Mouse (Mus musculus): ENCODE data around the gene Tigd3. TPM values are rescaled to one million over a fixed set of nuclear protein-coding genes. Genes with fewer than 3 reads are reported as not detected.

Gene Tigd3
- total RNA-seq, 1 experiment from 2014 or later = 1.4 TPM

DNA sequence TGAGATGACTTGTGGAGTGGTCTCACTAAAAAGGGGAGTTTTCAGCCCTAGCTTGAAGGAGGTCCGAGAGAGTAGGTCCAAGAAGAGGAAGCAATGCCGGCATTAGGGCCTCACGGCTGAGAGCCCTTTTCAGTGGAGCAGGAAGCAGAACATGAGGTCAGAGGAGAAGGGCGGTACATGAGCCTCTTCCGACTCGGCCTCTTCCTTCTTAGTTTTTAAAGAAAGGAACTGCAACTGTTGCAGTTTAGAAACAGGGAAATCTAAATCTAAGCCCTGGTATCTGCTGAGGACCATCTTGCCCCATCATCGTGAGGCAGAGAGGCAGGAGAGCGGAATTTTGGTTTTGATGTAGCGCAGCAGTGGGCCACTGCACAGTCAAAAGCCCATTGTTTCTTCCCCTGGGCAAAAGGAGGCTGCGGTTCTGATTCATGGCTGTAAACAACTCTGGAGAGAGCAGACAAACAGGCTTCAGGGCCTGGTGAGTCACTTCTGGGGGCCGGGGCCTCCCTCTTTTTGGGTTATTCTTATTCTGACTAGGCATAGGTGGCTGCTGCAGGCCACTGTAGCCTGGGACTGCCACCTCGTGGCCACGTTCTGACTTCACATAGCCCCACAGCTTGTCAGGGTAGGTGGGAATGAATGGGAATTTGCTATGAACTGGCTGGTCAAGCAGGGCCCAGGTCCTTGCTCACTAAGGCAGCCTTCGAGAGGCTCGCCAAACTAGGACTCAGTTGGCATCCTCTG is 16.2 kb downstream of the Tigd3 start, which contains the start of gene Slc25a45:
Slc25a45 (plus strand) TSS at position 191 of the 744 bp plus-strand sequence.
- DNase-seq = peak; percentile 91

GRCm38 (mm10) chr19:5874969-5875480 is 18.9 kb downstream of the Tigd3 start, which contains the start of gene Frmd8:
Frmd8 (minus strand) TSS chr19:5875274.
- peak; percentile 96 for DNase-seq

DNA sequence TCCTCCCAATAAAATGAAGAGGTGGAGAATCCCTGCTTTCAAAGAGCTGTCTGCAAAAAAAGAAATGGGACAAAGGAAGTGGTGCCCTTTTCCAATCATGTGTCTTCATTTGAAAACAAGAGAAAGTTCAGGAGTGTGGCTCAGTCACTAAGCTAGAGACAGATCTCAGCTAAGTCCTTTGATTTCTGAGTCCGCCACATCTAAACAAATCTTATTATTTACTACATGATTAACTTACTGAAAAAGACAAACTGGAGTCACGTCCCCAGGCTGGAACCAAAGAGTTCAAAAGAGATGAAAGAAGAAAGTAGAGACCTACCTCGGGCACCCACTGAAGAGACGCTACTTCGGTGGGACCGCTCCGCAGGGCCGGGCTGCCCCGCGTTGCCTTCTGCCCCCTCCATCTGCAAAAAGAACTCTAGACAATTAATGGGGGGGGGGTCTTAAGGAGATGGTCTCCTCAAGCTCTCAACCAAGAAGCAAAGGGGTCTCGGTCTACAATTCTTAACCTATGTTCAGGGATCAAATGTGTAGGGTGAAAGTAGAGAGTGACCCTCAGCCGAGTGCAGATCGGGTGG is 19.5 kb downstream of the Tigd3 start:
- DNase-seq = no peak

- no peak for DNase-seq
Observed at GRCm38 (mm10) chr19:5872931-5873556, 20.9 kb downstream of the Tigd3 start.

GRCm38 (mm10) chr19:5872528-5872927 is 21.4 kb downstream of the Tigd3 start:
- no peak for DNase-seq

DNA sequence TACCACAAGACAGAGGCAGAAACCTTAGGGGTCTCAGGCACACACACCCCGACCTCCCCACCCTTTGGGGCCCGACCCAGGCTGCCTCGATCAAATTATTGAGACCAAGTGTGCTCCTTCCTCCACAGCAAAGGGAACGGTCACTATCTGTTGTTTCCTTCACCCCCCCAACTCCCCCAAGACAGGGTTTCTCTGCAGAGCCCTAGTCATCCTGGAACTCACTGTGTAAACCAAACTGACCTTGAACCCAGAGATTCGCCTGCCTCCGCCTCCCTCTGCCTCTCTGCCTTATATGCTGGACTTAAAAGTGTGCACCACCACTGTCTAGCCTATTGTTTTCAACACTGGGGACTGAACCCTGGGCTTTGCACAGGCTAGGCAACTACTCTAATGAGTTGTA is 22.3 kb downstream of the Tigd3 start:
- DNase-seq = no peak

DNA sequence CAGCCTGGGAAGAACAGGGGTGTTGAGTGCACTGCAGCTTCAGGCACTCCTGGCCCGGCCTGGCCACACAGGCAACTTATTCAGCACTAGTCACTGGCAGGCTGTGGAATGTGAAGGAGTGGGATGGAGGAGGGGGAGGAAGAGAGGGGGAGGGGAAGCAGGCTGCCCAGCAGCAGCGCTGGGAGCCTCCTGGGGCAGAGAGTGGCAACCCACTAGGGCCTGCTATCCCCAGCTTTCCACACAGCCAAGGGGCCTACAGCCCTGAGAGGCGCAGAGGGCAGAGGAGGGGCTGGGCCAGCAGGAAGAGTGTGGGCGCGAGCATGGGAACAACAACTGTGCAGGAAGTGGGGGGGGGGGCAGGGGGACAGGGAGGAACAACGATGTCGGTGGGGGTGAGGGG is 22.7 kb downstream of the Tigd3 start:
- peak; percentile 39 for DNase-seq

DNA sequence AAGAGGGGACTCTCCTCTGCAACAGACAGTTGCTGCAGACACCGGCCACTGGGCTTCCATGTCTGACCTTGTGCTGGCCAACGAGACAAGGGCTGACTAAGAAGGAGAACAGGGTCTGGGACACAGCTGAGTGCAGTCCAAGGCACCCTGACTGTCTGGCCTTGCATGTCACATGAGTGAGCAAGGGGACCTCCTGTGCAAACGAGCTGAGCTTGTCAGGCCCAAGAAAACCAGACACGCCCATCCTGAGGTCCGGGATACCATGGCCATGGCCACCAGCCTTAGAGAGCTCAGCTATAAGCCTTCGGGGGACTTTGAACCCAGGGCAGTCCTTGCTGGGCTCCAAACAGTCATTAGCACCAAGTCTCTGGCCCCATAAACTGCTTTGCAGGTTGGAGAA is 25.9 kb downstream of the Tigd3 start:
- DNase-seq = peak; percentile 74

DNA sequence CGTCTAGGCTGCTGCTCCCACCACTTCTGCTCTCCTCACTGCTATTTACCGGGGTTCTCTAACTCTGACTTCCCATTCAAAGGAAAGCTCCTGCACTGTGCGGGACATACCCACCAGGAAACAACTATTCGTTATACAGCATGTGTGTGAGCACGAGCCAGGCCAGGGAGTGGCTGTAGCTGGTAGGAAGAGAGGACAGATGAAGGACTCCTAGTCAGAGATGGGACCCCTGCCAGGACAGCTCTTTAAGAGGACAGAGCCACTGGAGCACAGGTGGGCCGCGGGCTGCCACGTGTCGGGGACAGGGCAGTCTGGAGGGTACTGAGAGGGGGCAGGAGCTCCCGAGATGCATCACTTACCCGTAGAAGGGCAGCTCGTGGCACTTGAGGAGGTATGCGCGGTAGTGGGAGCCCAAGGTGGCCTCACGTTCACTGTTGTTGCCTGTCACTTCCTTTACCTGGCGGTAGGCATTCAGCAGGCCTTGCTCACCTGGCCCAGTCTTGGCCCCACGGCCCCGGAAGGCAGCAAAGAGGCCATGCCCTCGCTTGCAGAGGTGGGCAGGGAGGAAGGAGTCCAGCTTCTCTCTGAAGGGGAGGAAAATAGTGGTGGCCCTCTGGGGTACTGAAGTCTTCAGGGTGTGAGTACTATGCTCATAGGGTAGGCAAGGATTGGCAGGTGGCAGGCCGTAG is 29.1 kb downstream of the Tigd3 start:
- no peak for DNase-seq

DNA sequence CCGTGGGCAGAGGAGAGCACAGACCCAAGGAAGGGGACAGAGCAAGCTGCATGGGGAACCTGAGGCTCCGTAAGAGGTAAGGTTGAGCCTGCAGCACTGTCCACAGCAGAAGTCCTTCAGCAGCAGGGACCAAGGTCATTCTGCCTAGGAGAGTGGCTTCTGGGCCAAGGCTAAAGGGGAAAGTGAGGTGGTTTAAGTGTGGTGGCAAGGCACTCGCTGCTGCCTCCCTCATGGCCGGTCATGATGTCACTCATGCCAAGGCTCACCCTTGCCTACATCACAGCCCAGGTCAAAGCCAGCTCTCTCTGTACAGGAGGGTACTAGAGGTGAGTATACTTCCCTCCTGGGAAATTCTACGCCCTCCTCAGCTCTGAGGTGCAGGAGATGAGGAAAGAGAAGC is 30.2 kb downstream of the Tigd3 start:
- DNase-seq = no peak

DNA sequence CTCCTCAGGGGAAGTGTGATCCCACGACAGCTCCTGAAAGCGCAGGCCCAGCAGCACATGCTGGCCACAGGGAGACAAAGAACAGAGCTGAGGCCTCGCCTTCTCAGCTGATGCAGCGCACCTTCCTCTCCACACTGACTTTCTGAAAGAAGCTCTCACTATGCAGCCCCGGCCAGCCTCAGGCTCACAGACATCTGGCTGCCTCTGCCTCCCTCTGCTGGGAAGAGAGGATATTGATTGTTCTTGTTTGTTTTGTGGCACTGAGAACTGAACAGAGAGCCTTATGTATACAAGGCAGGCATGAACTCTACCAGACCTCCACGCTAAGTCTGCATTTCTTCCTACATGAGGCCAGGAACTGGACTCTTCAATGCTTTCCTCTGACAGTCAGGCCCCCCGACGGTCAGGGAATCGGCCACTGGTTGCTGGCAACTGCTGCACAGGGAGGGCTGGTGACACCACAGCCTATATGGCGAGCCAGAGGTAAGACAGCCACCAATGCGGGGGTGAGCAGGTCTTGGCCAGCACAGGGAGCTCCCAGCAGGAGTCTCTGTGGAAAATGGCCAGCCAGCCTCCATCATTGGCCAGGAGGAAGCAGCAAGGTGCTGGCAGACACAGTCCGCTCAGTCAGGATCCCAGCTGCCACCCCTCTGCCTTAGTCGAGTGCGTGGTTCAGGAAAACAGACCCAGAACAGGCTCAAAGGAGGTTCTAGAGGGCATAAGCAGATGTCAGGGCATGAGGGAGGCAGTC is 31.4 kb downstream of the Tigd3 start:
- DNase-seq = no peak

DNA sequence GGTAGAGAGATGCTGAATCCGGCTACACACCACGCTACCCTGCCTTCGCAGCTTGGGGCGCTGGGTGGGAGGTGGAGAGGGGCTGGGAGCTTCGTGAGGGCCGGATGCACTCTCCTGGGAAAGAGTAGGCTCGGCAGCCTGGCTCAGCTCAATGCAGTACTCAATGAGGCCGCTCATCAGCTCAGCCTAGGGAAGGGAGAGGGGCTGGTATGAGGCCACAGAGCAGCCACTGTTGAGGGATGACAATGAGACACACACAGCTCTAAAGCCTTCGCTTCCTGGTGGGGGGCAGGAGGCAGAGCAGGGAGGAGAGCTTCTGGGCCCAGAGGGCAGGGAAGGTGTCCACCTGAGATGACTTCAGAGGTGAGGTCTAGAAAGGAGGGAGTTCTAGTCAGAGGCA is 37.3 kb downstream of the Tigd3 start:
- no peak for DNase-seq

DNA sequence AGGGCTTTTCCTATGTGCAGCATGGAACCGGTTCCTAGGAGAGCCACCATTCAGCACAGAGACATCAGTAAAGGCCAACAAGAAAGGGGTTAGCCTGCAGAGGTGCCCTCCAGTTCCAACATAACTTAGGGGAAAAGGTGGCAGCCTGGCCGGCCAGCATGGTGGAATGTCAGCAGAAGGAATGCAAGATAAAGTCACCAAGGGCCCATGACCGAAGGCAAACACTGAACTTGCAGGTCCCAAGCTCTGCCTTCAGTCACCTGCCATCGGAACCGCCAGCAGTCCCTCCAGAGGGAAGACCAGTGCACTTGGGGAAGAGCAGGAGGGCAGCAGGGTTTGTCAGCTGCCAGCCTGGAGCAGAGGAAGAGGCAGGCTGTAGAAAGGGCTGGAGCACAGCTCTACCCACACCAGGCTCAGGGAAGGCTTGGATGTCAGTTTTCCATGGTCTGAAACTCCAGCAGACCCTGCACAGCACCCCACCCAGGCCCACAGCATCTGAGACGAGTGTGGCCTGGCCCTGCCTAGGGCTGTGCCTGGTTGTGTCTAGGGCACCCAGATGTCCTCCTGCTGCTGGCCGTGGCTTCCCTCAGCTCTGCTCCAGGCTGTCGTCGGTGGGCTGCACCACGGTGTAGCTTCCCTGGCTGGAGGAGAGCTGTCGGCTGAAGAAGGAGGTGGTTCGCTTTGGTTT is 41.8 kb downstream of the Tigd3 start:
- peak; percentile 9 for DNase-seq

DNA sequence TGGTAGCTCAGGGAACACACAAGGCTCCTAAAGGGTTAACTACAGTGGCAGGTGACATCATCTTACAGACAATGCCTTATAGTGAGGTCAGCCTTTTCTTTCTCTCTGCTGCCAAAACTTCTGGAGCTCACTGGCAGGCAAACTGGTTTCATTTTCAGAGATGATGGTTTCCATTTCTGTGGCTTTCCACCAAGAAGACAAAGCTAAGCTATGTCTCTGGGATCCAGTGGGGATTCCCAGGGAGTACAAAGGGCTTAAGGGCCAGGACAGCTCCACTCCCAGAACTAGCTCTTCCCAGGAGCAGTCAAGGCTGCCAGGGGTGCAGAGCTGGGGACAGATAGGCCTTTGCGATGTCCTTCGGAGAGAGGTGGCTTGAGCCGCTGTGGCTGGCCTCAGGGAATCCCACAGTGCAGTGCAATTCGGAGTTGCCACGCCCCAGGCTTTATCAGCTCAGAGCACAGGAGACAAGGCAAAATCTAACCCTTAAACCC is 42.4 kb downstream of the Tigd3 start:
- peak; percentile 65 for DNase-seq

- no peak for DNase-seq
Observed at GRCm38 (mm10) chr19:5850860-5851259, 43.1 kb downstream of the Tigd3 start.

DNA sequence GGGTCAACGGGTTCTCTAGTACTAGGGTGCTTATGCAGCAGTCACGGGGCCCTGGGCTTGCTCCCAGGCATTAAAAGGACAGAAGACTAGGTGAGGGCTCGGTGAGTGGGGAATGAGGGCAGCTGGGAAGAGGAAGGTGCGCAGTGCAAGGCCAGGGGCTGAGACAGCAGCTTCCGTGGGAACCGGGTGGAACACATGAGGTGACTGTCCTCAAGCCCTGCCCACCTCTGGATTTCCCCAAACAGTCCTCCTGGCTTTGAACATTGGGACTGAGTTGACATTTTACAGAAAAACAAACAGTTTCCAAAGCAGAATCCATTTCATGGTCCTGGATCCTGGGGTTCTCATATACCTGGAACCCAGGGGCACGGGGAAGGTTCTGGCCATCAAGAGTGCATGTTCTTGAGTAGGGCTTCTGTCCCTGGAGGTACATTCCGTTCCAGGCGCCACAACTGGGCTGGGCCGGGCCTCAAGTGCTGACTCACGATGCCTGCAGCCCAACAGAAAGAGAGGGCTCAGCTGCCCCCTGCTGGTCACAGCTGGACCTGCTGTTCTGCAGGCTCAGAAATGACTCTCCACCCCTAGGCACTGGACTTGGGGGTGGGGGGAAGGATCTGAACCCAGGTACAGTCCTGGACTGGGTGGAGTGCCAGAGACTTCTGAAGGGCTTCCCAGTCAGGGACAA is 44.0 kb downstream of the Tigd3 start:
- DNase-seq = peak; percentile 97

GRCm38 (mm10) chr19:5848826-5849672 is 44.9 kb downstream of the Tigd3 start:
- peak; percentile 87 for DNase-seq

DNA sequence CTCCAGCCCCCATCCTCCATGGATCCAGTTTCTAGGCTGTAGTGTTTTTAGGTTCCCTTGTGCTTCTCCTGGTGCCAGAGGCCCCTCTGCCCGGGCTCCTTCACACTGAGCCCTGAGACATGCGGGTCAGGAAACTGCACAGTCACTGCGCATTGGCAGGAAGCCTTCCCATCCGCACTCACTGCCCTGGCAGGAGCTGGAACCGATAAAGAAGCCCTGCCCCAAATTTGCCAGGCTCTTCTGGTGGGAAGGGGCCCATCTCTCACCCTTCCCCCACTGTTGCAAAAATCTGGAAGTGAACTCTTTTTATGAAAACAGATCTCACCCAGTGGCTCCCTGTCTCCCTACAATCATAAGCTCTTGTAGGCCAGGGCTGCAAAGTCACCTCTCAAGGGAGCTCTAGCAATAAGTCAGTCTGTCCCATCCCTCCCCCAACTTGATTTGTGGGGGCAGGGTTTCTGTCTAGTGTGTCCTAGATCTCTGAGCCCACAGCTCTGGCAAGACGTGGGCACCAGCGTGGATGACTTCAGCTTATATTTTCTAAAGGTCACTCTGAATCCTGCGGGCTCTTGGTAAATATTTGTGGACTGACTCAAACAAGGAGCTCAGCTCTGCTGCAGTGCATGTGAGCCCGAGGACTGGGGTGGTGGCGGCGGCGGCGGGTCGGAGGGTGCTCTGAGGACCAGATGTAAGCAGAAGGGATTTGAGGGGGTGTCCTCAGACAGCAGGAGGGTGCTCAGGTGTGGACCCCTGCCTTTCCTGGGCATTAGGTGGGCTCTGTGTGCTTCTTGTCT is 45.7 kb downstream of the Tigd3 start:
- peak; percentile 91 for DNase-seq
